Mouse (Mus musculus): Measurements from ENCODE around the gene AI661453. TPM values are rescaled to one million over a fixed set of nuclear protein-coding genes. Genes with fewer than 3 reads are reported as not detected.
A peak's percentile ranks its signal among the peaks of the same experiment; 100 is the strongest.

AI661453 gene
- total and polyA plus RNA-seq, 3 experiments, result not detected

DNA sequence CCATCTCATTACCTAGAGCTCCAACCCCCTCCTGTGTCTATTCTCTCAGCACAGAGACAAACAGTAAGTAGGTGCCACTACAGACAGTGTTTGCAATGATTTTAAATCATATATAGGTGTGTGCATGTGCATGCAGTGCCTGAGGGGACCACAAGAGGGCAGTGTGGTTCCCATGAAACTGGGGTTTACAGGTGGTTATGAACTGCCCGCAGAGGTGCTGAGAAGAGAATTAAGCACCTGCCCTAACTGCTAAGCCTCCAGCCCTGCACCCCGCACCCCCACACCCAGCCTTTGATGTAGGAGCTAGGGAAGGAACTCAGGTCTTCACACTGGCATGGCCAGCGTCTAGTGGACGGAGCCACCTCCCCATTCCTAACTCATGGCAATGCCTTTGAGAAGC lies 49.8 kb upstream of the AI661453 start (continued):
- no peak for TF ChIP-seq USF1 (IDR thresholded peaks at IDR 0.05; ENCODE audit: low read depth, low read length)
- no peak for TF ChIP-seq MAFK (IDR thresholded peaks at IDR 0.05; ENCODE audit: borderline replicate concordance, low read depth, low read length)
- no peak for TF ChIP-seq MYB (IDR thresholded peaks at IDR 0.05; ENCODE audit: low read depth, low read length)
- TF ChIP-seq MAZ (IDR thresholded peaks at IDR 0.05; ENCODE audit: low read depth, low read length), result no peak
- TF ChIP-seq GATA1 (IDR thresholded peaks at IDR 0.05; ENCODE audit: low read depth, low read length), result no peak
- TF ChIP-seq MXI1 (IDR thresholded peaks at IDR 0.05; ENCODE audit: low read depth, low read length), result no peak
- TF ChIP-seq HCFC1 (IDR thresholded peaks at IDR 0.05; ENCODE audit: low read depth, low read length), result no peak

GRCm38 (mm10) chr17:47394223-47394869 lies 42.1 kb upstream of the AI661453 start:
- TF ChIP-seq ZKSCAN1 (IDR thresholded peaks at IDR 0.05; ENCODE audit: low read depth, low read length), result peak; percentile 69; the same call in 1 of the 2 replicates
- TF ChIP-seq POLR2A (IDR thresholded peaks at IDR 0.05; ENCODE audit: control insufficient read depth in 1 of 2, insufficient read depth in 1 of 2, low read depth in 1 of 2, low read length in 2 of 2, poor library complexity in 1 of 2), result no peak
- peak; percentile 47; the same call in 1 of the 2 replicates for TF ChIP-seq NRF1 (IDR thresholded peaks at IDR 0.05; ENCODE audit: insufficient read depth, low read depth, low read length, poor library complexity, severe bottlenecking)
- Histone ChIP-seq H3K9me3 (replicated peaks; ENCODE audit: insufficient read depth, low read length) (no peaks in the 10 kb centered on the region), H3K27ac (ENCODE audit: control insufficient read depth, low read depth, low read length) (no peak overlapping the region), H3K9ac (ENCODE audit: control insufficient read depth, low read depth, low read length, poor library complexity, severe bottlenecking) (peak overlapping the region; percentile 76), H3K79me2 (ENCODE audit: control insufficient read depth, insufficient read depth, low read length, poor library complexity) (no peaks in the 10 kb centered on the region), H3K4me1 (ENCODE audit: control insufficient read depth in 1 of 2, insufficient read depth in 2 of 2, low read length in 2 of 2) (peaks cover 0 to 7% of the 10 kb centered on the region in 2 experiments; a peak in 1 of 4 replicates), H3K4me3 (ENCODE audit: control insufficient read depth in 1 of 2, insufficient read depth in 1 of 2, low read depth in 2 of 2, low read length in 2 of 2) (peak overlapping the region; percentile 52 to 91), H3K36me3 (ENCODE audit: control insufficient read depth in 1 of 2, insufficient read depth in 2 of 2, low read length in 2 of 2) (no peaks in the 10 kb centered on the region), H3K27me3 (ENCODE audit: control insufficient read depth in 1 of 2, insufficient read depth in 2 of 2, low read length in 2 of 2) (no peaks in the 10 kb centered on the region)
- peak; percentile 47 for DNase-seq (ENCODE audit: low read depth, low spot score)

DNA sequence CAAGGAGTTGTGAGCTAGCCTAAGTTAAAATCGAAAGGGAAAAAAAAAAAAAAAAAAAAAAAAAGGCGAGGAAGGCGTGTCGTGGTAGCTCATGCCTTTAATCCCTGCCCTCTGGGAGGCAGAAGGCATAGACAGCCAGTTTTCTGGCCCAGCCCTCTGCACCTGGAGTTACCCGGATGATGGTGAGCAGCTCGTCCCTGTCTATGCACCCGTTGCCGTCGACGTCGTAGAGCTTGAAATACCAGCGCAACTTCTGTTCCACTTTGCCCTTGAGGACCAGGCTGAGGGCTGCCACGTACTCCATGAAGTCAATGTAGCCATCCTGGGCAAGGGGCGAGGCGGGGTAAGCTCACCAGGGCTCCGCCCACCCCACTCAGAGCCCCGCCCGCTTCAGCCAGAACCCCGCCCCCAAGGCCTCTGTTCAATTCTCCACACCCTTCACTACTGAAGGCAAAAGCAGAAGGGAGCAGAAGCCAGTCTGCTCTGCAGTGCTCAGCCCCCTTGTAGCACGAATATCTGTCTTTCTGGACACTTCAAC lies 41.0 kb upstream of the AI661453 start:
- Histone ChIP-seq H3K27me3 (ENCODE audit: control insufficient read depth in 1 of 2, insufficient read depth in 2 of 2, low read length in 2 of 2) (no peaks in the 10 kb centered on the region), H3K4me1 (ENCODE audit: control insufficient read depth in 1 of 2, insufficient read depth in 2 of 2, low read length in 2 of 2) (peaks cover 0 to 7% of the 10 kb centered on the region in 2 experiments; a peak in 1 of 4 replicates), H3K36me3 (ENCODE audit: control insufficient read depth in 1 of 2, insufficient read depth in 2 of 2, low read length in 2 of 2) (no peaks in the 10 kb centered on the region), H3K9me3 (replicated peaks; ENCODE audit: insufficient read depth, low read length) (no peaks in the 10 kb centered on the region), H3K79me2 (ENCODE audit: control insufficient read depth, insufficient read depth, low read length, poor library complexity) (no peaks in the 10 kb centered on the region), H3K27ac (ENCODE audit: control insufficient read depth, low read depth, low read length) (peak overlapping the region; percentile 19; the same call in 1 of the 2 replicates), H3K4me3 (ENCODE audit: control insufficient read depth in 1 of 2, insufficient read depth in 1 of 2, low read depth in 2 of 2, low read length in 2 of 2) (peak overlapping the region; percentile 52 to 91), H3K9ac (ENCODE audit: control insufficient read depth, low read depth, low read length, poor library complexity, severe bottlenecking) (peak overlapping the region; percentile 76)
- DNase-seq (ENCODE audit: low read depth, low spot score), result peak; percentile 93
- TF ChIP-seq ZKSCAN1 (IDR thresholded peaks at IDR 0.05; ENCODE audit: low read depth, low read length), result peak; percentile 56; the same call in 1 of the 2 replicates
- peak; percentile 40; the same call in 1 of the 2 replicates for TF ChIP-seq MAZ (IDR thresholded peaks at IDR 0.05; ENCODE audit: low read depth, low read length)
- no peak for TF ChIP-seq ZC3H11A (IDR thresholded peaks at IDR 0.05; ENCODE audit: low read depth, low read length)
- no peak for TF ChIP-seq NRF1 (IDR thresholded peaks at IDR 0.05; ENCODE audit: insufficient read depth, low read depth, low read length, poor library complexity, severe bottlenecking)
- TF ChIP-seq CHD1 (IDR thresholded peaks at IDR 0.05; ENCODE audit: low read depth, low read length), result no peak
- peak; percentile 53; the same call in 1 of the 2 replicates for TF ChIP-seq TBP (IDR thresholded peaks at IDR 0.05; ENCODE audit: low read depth, low read length)
- TF ChIP-seq ETS1 (IDR thresholded peaks at IDR 0.05; ENCODE audit: low read depth, low read length), result no peak
- no peak for TF ChIP-seq HCFC1 (IDR thresholded peaks at IDR 0.05; ENCODE audit: low read depth, low read length)
- TF ChIP-seq POLR2A (IDR thresholded peaks at IDR 0.05; ENCODE audit: control insufficient read depth in 1 of 2, insufficient read depth in 1 of 2, low read depth in 1 of 2, low read length in 2 of 2, poor library complexity in 1 of 2), result peak in 1 of 2 experiments; percentile 50; a peak in 1 of 4 replicates
- TF ChIP-seq USF1 (IDR thresholded peaks at IDR 0.05; ENCODE audit: low read depth, low read length), result no peak
- TF ChIP-seq GATA1 (IDR thresholded peaks at IDR 0.05; ENCODE audit: low read depth, low read length), result no peak
- TF ChIP-seq SIN3A (IDR thresholded peaks at IDR 0.05; ENCODE audit: low read length), result no peak; the same call in 1 of the 2 replicates
- TF ChIP-seq SMC3 (IDR thresholded peaks at IDR 0.05; ENCODE audit: low read depth, low read length), result no peak
- TF ChIP-seq EP300 (IDR thresholded peaks at IDR 0.05; ENCODE audit: low read depth in 1 of 2, low read length in 2 of 2), result no peak
- TF ChIP-seq ELF1 (IDR thresholded peaks at IDR 0.05; ENCODE audit: low read depth, low read length), result no peak
- TF ChIP-seq MXI1 (IDR thresholded peaks at IDR 0.05; ENCODE audit: low read depth, low read length), result 0 out of 2 replicates have a peak, but pooled peaks have one; percentile 23
- TF ChIP-seq MYB (IDR thresholded peaks at IDR 0.05; ENCODE audit: low read depth, low read length), result no peak
- no peak; the same call in 1 of the 2 replicates for TF ChIP-seq NELFE (IDR thresholded peaks at IDR 0.05; ENCODE audit: low read depth, low read length)
- 0 out of 2 replicates have a peak, but pooled peaks have one; percentile 41 for TF ChIP-seq UBTF (IDR thresholded peaks at IDR 0.05; ENCODE audit: borderline replicate concordance, insufficient read depth, low read depth, low read length)
- no peak for TF ChIP-seq RAD21 (IDR thresholded peaks at IDR 0.05; ENCODE audit: low read depth, low read length)
- TF ChIP-seq BHLHE40 (IDR thresholded peaks at IDR 0.05; ENCODE audit: borderline replicate concordance, low read depth, low read length), result no peak
- no peak for TF ChIP-seq USF2 (IDR thresholded peaks at IDR 0.05; ENCODE audit: borderline replicate concordance in 1 of 2, insufficient read depth in 1 of 2, low read depth in 1 of 2, low read length in 2 of 2)
- no peak for TF ChIP-seq RCOR1 (IDR thresholded peaks at IDR 0.05; ENCODE audit: low read depth, low read length)
- TF ChIP-seq MAFK (IDR thresholded peaks at IDR 0.05; ENCODE audit: borderline replicate concordance, low read depth, low read length), result no peak
